Mouse (Mus musculus) induced T-regulatory cell, adult 2 months (primary cell): Measurements from ENCODE around the gene Foxs1.

Experiments used
- DNase-seq: peaks from one replicate; pipeline ENCODE4 v3.0.0-alpha.2; 2012; ENCODE audit warnings: low read depth

Foxs1 gene

GRCm38 (mm10) chr2:152928219-152928987 lies 4.6 kb downstream of the Foxs1 start:
- no peak for DNase-seq

DNA sequence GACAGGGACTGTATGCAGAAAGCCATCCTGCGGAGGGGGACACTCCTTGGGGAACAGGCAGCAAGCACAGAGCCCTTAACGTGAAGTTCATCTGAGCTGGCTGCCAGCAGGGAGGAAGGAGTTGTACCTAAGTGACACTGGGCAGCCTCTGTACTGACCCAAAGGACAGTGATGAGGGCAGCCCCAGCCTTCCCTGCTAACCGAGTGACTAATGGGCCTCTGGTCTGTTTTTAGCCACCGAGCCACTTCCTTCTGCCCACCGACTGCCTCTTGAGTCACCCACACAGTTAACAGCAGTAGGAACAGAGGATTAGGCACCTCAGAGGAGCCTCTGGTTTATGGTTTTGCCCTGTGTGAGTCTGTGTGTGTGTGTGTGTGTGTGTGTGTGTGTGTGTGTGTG lies 5.6 kb downstream of the Foxs1 start:
- no peak for DNase-seq

DNA sequence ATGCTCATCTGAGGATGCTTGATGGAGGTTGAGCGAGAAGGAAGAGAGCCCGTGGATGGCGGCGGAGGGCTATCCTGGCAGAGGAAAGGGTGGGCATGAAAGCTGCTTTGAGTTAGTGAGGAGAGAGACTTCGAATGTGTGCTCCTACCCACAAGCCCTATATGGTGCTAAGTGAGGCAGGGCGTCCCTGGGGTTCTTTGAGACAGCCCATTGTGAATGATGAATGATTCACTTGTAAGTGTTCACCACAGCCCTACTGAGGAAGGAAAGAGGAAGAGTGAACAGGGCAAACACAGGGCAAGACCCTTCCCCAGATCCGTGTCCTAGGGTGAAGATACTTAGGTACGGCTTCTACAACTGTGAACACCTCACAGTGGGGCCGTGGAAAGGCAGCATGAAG lies 6.1 kb downstream of the Foxs1 start:
- DNase-seq: no peak

DNA sequence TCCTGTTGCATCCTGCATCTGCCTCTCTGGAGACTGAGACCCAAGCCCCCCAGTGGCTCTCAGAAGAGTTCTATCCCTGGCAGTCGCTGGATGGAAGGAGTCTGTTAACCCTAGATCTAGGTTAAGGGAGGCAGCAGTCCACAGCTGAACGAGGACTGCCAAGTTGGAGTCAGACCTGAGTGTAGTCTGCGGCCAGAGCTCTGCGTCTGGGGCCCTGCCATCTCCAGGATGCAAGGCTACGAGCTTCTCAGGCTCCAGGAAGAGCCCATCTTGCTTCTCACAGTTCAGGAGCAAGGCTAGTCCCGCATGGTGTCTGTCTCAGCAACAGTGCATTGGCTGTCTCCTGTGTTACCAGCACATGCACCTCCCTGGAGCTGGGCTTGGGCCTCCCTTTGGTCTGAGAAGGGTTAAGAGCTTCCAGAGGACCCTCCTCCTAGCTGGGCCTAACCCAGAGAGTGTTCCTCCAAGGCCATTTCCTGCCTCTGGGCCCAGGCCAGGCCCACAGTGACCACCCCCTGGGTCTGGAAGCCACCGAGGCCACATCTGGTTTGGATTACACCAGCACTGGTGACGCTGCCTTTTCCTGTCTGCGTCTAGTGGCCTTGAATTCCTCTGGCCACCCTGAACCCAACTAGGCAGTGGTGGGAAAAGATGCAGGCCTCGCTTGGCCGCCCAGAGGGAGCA lies 7.7 kb downstream of the Foxs1 start:
- no peak for DNase-seq

- DNase-seq: no peak
Observed at GRCm38 (mm10) chr2:152924543-152924942, 8.5 kb downstream of the Foxs1 start.

GRCm38 (mm10) chr2:152924128-152924527 lies 8.9 kb downstream of the Foxs1 start:
- no peak for DNase-seq

DNA sequence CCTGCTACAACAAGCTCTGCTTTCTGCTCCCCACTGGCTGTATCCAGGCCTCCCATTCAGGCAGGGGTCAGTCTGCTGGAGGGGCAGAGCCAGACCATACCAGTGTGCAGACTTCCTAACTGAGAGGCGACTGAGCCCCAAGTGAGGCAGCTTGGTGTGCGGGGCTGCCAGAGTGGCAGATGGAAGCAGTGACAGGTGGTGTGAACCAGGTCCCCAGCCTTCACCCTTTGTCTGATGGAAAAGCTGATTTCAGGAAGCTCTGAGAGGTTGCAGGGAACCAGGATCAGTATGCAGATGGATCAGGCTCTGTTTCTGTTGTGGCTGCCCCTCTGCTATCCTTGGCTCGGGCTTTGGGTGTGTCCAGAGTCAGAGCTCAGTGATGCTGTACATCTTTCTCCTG lies 9.4 kb downstream of the Foxs1 start:
- DNase-seq: no peak

DNA sequence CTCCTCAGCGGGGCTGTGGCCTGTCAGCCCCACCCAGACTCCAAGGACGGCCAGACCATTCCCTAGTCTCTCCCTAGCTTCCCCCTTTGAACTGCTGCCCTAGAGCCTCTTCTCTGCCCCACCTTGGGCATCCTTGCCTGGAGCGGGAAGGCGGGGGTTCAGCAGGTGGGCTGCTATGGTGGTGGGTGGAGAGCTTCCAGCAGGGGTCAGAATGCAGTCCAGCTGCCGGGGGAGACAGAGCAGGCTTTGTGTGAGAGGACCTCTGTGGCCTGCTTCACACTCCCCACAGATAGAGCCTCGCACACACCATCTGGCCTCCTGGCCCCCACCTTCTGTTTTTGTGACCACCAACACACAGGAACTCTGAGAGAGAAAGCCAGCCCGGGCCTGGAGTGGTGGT lies 10.6 kb downstream of the Foxs1 start:
- DNase-seq: no peak

DNA sequence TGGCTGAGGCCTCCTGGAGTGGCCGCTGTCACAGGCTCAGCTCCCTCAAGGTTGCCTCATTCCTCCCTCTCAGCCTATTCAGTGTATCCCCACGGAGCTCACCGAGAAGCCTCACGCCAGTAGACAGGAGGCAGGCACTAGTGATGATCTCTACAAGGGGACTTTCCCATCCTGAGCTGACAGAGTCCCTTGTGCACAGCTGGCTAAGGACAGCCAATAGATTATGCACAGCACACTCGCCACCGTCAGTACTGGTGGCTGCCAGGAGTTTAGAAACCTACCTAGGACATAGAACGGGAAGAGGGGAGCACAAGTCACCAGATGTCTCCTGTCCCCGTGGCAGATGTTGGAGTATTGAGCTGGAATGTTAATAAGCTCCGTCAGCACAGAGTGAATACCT lies 15.3 kb downstream of the Foxs1 start:
- no peak for DNase-seq

DNA sequence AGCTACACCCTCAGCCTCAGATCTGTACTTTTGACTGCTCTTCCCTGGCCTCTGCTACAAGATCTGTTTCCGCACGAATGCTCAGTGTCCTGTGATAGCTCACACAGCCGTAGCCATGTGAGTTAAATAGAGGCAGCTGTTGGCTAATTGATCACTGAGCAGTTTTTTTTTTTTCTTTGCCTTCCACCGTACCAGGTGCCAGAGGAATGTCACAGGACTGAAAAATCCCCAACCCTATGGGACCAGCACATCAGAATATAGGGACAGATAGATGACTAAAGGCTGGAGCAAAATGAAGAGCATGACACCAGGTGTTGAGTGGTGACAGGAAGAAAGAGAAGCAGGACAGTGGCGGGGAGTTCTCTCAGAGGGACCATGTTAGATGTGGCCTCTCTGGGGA lies 16.9 kb downstream of the Foxs1 start:
- no peak for DNase-seq

GRCm38 (mm10) chr2:152915453-152915852 lies 17.6 kb downstream of the Foxs1 start:
- no peak for DNase-seq

DNA sequence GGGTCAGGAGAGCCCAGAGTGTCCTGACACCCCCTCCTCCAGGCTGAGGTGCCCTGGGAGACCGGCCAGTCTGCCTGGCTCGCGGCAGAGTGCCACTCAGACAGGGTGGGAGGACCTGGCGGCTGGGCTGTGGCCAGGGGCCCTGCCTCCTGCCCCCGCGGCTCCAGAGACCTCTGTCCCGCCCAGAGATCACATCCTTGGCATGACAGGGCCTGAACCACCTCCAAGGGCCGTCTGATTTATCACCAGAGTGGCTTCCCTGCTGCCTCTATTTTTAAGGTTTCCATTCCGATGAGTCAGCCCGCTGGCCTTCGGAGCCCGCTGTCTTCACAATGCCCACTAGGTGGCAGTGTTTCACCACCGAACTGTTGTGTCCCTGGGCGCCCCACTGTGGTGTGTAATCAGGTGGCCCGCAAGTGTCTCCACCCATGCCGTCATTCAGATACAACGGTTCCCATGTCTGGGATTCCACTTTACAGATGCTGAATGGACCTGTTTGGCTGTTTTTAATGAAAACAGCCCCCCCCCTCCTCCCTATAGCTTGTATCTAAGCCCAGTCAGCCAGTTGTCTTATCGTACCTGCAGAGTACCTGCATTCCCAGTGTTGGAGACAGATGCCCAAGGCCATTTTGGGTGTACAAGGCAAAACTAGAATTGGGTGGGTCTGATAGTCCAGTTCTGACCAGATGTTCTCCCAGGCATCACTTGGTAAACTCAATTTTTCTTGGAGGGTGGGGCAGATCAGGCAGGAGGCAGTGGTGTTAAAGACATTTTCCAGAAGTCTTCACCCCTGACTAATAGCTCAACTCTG lies 18.5 kb downstream of the Foxs1 start:
- DNase-seq: peak; percentile 90

DNA sequence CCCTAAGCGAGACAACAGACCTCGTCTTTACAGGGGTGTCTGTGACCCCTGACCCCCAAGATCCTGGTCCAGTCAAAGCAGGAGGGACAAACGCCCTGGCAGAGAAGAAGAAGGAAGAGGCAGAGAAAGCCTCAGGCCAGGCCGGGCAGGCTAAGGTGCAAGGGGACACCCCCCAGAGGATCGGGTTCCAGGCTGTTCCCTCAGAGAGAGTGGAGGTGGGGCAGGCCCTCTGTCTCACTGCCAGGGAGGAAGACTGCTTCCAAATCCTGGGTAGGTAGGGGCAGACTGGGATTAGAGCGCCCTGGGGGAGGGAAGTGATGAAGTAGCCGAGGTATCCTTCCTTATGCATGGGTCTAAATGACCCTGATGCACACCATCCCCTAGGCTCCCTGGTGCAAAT lies 19.5 kb downstream of the Foxs1 start:
- DNase-seq: no peak

GRCm38 (mm10) chr2:152911432-152911831 lies 21.6 kb downstream of the Foxs1 start:
- DNase-seq: no peak

DNA sequence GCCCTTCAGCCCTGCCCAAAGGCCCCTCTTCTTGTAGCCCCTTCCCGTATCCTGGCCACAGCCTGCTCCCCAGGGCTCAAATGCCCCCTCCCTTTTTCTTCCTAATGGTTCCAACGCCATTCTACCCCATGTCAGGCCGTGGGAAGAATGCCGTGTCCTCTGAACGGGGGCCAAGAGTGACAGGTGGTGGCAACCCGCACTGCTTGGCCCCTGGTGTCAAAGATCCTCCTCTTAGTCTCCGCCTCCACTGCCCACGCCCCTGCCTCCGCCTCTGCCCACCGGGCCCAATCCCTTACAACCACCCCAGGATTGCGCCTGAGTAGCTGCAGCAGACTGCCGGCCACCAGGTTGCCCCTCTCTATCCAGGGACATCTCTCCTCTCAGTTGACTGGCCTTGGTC lies 22.0 kb downstream of the Foxs1 start, which contains the start of gene Mylk2:
Mylk2 (plus strand) TSS at position 322 of the 400 bp plus-strand sequence.
- DNase-seq: no peak

DNA sequence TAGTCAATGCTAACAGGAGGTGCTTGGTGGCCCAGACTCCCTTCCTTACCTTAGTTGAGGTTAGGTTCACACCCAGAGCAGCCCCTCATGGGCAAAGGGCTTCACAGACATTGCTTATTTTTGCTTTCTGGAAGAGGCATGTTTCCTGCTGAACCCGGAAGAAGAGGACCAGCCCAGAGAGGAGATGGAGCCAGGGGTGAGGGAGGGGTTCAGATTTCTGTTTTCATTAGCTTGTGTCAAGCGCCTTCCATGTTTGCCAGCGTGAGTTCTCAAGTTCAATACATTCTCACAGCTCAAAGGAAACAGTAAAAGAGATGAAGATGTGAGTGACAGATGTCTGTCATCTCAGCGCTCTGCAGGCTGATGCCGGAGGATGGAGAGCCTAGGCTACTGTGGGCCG lies 23.2 kb downstream of the Foxs1 start:
- DNase-seq: no peak

- DNase-seq: peak; percentile 21
Observed at GRCm38 (mm10) chr2:152907114-152907943, 25.7 kb downstream of the Foxs1 start.

DNA sequence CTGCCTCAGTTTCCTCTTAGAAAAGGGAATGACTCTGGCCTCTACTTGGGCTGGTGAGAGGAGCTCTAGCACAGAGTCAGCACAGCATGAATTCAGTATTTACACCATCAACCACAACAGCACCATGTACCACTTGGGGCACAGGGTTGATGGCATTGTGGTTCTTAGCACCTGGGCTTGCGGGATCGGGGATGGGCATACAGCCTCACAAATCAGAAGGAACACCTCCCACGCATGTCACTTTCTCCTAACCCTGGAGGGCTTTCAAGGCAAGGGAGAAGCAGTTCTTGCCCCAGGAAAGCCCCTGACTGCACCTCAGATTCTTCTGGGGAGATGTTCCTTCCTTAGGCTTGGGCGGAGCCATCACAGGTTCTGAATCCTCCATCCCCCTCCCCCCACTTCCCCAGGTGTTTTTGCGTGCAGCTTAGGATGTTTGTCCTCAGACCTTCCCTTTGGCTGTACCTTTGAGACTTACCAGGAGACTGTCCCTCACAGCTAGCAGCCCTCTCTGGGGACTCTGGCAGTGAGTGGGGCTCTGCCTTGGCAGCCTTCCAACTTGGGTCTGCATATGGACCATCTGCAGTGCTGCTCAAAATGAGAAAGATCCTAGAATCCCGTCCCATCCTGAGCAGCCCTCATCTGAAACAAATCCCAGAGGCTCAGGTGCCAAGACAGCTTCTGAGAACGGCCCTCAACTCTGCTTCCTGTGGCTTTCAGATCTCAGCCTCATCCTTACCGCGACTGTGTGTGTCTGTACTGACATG lies 26.6 kb downstream of the Foxs1 start:
- peak; percentile 57 for DNase-seq

DNA sequence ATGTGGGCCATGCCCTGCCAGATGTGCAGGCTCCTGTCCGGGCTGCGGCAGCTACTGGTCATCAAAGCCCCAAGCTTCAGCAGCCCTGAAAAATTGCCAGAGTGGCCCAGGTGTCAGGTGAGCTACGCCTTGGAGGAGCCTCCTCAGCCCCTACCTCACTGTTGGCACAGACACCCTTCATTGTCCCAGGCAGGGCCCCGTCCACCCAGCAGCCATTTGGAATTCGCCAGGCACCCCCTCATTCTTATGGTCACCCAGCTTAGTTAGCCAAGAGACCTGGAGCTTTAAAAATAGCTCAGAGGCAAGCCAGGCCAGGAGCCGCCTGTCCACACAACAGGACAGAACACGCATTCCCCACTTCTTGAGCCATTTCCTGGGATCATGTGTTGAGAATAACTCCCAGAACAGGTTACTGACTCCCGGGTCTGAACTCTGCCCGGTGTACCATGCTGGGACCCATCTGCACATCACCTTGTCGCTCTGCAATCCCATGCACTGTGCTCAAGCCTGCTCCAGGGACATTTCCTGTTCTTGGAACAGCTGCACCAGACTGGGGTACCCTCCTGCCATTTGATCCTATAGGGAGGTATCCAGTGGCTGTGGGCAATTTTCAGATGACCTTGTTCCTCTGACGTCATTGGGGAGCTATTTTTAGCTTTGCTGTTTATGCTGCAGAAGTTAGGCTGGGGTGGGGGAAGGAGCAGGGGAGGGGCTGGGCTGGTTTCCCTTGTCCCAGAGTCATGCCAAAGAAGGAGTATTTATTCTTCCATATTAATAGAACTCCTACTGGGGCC lies 27.8 kb downstream of the Foxs1 start:
- DNase-seq: peak; percentile 28

DNA sequence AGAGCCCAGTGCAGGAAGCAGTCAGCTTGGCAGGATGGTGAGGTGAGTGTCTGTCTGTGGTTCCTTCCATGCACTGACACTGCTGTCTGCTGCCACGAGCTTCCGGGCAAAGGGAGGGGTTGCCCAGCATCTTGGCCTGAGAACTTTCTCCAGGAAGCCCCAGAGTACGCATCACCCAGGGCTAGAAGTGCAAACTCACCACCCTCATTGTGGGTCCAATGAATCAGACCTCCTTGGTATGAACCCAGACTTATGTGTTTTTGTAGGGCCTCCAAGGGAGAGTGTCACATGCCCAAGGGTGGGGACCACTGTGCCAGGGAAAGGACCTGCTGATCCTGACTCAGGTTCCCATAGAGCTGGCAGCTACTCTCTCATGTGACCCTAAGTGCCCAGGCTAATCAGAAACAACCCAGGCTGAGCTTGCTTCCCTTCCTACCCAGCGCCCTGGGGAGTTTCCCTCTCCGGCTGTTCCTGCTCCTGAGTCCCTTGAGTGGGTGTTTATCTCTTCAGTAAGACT lies 28.8 kb downstream of the Foxs1 start:
- peak; percentile 58 for DNase-seq
